Mouse (Mus musculus) embryonic fibroblast, embryonic 13.5 days (primary cell): ENCODE measurements at regions not wholly inside any gene's neighbourhood (a gene's known extent, or its start where the extent isn't known, plus 50 kb on each side); places are given as distances from the start of the nearest gene placed in this dataset.

Experiments
- CTCF ChIP-seq: IDR thresholded peaks from 2 replicates; pipeline ENCODE4 v1.5.1; 2011; ENCODE audit warnings: mild to moderate bottlenecking, control low read depth, low read length, moderate library complexity, borderline replicate concordance; ENCODE audit not compliant: insufficient read depth
- POLR2A ChIP-seq: IDR thresholded peaks from 2 replicates; pipeline ENCODE4 v1.6.1; 2011; ENCODE audit warnings: low read depth, mild to moderate bottlenecking, control low read depth, low read length, moderate library complexity

GRCm38 (mm10) chr11:63226471-63226870, 97.7 kb downstream of the Pmp22 start:
- TF ChIP-seq CTCF (no peak), POLR2A (no peak)
